Mouse (Mus musculus): ENCODE measurements around the gene Acot8.

Gene Acot8

DNA sequence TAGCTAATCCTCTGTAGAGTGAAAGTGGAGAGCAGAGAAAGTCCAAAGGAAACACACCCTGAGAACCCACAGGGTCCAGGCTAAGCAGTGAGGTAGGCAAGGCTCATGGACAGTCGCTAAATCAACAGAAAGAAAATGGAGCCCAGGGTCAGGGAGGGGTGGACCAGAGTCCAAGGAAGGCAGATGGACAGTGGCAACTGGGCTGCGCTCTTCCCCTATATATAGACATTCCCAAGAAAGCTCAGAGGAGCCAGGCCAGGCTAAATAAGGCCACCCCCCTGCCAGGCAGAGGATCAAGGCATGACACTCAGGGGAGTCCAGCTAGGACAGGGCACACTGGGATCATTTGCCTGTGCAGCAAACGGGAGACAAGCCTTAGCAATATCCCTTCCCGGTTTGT is 22.8 kb downstream of the Acot8 start:
- no peak for DNase-seq (ENCODE audit: low spot score)

- no peak for DNase-seq (ENCODE audit: low spot score)
Observed at GRCm38 (mm10) chr2:164779481-164780086, 25.1 kb downstream of the Acot8 start, which contains the start of gene Tnnc2. Gene Tnnc2, minus strand, starts transcription at chr2:164779967.

DNA sequence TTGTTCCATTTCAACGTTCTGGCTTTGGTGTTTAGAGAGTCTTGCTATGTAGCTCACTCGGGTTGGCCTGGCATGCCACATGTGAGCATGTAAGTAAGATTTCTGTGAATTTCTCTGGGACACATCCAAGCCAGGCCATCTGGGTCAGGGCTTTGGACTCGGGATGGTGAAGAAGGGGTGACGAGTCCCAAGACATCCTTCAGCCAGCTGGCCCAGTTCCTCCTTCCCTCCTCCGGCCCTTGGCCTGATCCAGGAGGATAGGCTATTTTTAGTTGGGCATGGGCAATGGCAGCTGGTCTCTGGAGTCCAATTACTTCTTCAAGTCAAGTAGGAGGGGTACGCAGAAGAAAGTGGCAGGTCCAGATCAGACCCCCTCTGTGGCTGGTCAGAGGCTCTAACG is 25.9 kb downstream of the Acot8 start:
- no peak for DNase-seq (ENCODE audit: low spot score)

GRCm38 (mm10) chr2:164778015-164778287 is 26.7 kb downstream of the Acot8 start:
- no peak for DNase-seq (ENCODE audit: low spot score)

DNA sequence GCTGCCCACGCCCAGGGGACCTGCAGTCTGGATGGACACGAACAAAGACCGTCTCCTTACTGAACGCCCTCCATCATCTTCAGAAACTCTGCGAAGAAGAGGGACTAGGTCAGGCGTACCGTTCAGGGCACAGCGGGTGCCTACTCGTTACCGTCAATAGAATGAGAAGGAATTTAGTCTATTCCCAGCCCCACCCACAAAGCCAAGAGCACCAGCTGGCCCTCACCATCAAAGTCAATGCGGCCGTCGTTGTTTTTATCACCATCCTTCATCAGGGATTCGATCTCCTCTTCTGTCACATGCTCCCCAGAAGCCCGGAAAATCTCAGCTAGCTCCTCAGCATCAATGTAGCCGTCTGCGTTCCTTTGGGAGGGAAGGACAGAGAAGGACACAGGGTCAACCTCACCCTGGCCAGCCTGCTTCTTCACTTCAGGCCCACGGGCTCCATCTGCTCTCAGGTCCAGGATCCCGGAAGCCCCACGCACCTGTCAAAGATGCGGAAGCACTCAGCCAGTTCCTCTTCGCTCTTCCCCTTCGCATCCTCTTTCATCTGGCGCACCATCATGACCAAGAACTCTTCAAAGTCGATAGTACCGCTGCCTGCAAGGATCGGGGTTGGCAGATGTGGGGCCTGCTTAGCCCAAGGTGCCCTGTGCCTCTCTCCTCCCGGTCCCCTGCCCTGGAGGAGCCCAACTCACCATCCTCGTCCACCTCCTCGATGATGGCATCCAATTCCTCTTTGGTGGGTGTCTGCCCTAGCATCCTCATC is 27.3 kb downstream of the Acot8 start:
- DNase-seq (ENCODE audit: low spot score): no peak

GRCm38 (mm10) chr2:164776801-164777200 is 27.9 kb downstream of the Acot8 start:
- DNase-seq (ENCODE audit: low spot score): no peak

DNA sequence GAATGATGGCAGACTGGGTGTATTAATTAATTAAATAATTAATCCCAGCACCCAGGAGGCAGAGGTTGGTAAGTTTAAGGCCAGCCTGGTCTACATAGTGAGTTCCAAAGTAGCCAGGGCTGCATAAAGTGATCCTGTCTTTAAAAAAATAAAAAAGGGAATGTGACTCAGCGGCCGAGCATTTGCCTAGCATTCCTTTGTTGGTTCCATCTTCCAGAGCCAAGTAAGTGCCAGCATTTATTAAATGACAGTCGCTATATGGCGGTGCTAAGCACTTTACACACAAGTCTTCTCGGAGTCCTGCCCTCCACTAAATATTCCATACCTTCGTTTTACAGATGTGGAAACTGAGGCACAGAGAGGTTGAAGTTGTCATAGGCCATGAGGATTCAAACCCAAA is 28.6 kb downstream of the Acot8 start:
- no peak for DNase-seq (ENCODE audit: low spot score)

GRCm38 (mm10) chr2:164773989-164774364 is 30.7 kb downstream of the Acot8 start:
- DNase-seq (ENCODE audit: low spot score): no peak

DNA sequence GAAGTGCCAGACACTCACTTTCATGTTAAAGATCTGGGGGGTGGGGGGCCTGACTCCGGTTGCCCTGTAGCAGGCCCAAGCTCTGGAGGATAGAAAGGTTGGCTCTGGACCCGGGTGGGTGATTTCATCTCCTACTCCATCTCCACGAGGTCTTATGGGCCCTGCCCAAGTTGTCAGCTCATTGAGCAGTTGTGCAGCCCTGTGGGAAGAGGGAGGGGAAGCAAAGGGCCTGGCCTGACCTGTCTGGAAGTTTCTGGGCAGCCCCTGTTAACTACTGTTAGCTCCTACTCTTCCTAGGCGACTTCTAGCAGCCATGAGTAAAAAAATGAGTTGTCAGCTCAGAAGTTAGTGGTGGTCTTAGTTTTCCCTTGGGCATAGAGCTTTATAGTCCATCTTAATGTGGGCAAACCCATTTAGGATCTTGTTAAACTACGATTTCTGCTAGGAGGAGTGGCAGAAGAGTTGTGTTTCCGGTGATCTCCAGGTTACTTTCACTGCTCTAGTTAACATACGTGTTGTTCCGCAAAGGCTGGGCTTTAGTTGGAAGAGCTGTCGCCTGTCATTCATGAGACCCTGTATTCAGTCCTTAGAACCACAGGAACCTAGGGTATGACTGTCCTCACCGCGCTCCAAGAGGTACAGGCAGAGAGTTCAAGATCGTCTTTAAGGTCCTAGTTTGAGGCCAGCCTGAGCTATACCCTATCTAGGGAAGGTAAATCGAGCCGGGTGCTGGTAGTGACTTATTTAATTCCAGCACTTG is 31.3 kb downstream of the Acot8 start:
- DNase-seq (ENCODE audit: low spot score): no peak

GRCm38 (mm10) chr2:164771123-164771522 is 33.6 kb downstream of the Acot8 start:
- DNase-seq (ENCODE audit: low spot score): no peak

DNA sequence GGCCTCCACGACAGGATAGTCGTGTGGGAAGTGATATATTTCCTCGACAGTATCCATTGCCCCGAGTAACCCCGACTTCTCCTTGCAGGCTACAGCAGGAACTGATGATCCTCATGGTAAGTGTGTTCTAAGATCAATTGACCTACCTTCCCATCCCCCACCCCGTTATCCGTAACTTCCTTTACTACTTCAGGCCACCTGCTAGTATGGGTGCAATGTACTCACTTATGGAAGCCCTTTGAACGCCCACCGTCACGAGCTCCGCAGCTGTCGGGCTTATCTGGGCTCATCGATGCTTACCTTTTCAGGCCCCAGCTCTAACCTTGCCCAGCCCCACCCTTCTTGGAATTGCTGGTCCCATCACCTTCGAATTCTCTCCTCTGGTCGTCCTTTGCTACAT is 34.4 kb downstream of the Acot8 start:
- DNase-seq (ENCODE audit: low spot score): no peak

DNA sequence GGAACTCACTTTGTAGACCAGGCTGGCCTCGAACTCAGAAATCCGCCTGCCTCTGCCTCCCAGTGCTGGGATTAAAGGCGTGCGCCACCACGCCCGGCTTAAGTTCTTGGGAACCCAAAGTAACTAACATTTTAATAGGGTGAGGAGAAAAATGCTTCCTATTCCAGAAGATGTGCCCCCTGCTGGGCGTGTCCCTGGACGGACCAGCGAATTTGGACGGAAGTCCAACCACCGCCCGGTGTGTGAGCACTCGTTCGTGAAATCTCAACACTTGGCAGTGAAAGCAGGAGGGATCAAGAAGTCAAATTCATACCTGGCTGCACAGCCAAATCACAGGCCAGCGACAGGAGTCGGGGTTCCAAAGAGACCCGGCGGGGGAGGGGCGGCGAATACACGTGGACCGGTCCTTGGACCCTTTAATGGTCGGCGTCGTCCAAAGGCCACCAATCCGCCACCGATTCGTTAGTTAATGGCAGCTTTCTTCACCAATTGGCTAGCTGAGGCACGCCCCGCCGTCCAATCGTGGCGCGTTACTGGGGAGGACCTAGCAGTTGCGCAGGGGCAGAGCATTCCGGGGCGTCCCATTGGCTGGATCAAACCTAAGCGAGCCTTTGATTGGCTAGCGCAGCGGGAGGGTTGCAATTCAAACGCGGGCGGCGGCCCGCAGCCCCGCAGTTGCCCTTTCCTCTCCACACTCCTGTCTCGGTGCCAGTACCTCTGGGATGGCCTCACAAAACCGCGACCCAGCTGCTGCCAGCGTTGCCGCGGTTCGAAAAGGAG is 35.2 kb downstream of the Acot8 start, which contains the start of gene Ube2c:
Ube2c (plus strand) TSS at position 641 of the 780 bp plus-strand sequence.
- DNase-seq (ENCODE audit: low spot score): peak; percentile 100

DNA sequence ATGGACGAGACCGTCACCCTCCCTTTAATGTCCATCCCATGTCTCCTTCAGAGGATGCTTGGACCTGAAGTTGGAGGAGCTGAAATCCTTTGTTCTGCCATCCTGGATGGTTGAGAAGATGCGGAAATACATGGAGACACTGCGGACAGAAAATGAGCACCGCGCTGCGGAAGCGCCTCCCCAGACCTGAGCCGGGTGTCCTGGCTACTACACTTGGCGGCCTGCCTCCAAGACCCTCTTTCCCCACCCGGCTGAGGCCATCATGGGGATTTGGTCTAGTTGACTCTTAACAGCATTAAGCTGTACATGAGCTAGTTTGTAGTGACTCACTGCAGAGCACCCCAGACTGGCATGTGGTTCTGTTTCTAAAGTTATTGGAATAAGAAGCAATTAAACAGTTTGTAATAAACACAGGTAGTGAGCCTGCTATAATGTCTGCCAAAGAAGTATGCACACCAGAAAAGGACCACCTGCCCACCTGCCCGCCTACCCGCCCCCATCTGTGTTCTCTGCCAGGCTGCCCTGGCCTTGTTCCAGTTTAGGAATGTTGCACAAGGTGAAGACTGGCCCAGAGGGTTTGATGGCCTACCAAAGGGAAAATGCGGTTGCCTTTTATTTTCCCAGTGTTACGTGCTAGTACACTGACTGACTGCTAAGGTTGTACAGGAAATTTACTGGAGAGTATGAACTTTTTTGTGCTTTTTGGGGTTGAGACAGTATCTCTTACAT is 36.7 kb downstream of the Acot8 start:
- DNase-seq (ENCODE audit: low spot score): no peak

DNA sequence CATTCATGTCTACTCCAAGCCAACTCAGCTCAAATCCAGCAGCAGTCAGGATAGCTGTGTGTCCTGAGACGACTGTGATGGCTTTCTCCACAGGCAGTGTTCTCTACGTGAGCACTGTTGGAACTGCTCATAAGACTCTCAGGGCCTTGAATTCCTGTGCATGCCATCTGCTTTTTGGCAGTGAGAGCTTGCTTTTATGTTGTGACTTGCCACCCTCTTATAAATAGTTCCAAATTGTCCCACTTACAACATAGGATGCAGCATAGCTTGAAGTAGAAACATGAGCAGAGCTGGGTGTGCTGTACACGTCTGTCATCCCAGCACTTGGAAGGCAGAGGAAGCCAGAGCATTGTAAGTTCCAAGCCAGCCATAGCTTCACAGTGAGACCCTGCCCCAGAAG is 38.8 kb downstream of the Acot8 start:
- DNase-seq (ENCODE audit: low spot score): no peak

GRCm38 (mm10) chr2:164762593-164762992 is 42.1 kb downstream of the Acot8 start:
- no peak for DNase-seq (ENCODE audit: low spot score)

GRCm38 (mm10) chr2:164761971-164762370 is 42.7 kb downstream of the Acot8 start:
- DNase-seq (ENCODE audit: low spot score): no peak

- DNase-seq (ENCODE audit: low spot score): peak; percentile 35
Observed at GRCm38 (mm10) chr2:164761502-164761901, 43.2 kb downstream of the Acot8 start.

DNA sequence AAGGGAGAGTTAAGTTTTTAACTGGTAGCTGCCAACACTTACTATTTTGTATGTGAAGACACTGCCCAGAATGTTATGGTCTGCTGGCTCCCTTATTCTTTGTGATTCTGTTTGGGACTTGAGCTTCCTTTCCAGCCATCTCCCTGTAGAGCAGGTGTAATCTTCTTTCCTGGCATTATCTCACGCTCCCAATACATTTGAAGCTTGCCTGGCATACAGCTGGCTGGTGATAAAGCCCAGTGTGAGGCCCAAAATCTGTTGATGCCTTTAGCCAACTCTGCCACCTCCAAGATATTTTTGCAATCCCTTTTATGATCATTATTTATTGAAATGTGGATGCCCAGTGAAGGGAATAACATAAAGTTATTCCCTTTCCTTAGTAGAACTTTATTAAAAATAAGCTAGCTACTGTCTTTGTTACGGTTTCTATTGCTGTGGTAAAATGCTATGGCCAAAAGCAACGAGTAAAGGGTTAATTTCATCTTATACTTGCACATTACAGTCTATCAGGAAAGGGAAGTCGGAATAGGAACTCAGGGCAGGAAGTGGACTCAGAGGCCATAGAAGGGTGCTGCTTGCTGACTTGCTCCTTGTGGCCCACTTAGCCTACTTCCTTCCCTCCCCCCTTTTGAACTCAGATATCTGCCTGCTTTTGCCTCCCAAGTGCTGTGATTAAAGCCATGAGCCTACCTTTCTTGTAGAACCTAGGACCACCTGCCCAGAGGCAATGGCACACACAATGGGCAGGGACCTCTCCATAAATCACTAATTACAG is 44.4 kb downstream of the Acot8 start:
- no peak for DNase-seq (ENCODE audit: low spot score)

- no peak for DNase-seq (ENCODE audit: low spot score)
Observed at GRCm38 (mm10) chr2:164758692-164759091, 46.0 kb downstream of the Acot8 start.

DNA sequence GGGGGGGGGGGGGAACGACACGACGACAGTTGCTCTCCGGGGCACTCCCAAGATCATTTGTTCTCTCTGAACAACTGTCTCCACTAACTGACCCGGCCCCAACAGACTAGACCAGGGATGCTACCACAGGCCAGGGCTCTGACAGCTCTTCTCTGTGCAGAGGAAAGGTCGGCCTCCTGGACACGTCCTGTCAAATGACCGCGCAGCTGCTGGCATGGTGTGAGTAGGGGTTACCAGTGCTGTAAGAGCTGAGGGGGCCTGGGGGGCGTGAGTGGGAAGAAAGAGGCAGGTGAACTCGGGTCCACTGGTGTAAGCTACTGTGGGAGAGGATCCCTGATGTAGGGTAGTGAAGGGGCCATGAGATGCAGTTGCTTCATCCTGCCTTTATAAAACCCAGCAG is 46.8 kb downstream of the Acot8 start:
- no peak for DNase-seq (ENCODE audit: low spot score)

DNA sequence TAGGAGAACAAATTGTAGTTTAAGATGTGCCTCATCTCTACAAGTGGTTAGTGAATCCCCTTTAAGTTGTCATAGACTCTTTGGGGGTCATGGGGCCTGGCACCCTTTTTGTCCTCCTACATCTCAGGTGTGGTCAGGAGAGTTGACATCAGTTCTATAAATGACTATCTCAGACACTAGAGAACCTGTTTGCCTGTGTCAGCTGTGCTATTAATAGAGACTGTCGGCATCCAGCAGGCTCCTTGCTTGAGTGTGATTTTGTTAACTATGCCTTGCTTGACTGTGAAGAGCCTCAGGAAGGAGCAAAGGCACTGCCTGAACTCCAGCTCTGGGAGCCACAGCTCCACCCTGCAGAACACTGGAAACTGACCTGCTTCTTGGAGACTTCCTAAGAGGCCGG is 49.9 kb downstream of the Acot8 start:
- DNase-seq (ENCODE audit: low spot score): no peak

Data from MN1 (cell line).